28 mouse cellular contexts compared by ENCODE assay signal in genomic region chr3:118991312-118991711, GRCm38 (mm10).
DNase-seq lines count a peak whose midpoint lies in the region; ATAC-seq and TF ChIP-seq lines count a peak whose summit lies in the region.
"Had no signal": no experiment of that assay in that cellular context is flagged by ENCODE, and none has a peak within 500 bp of the region (broad histone marks: within the 10 kb centered on the region; RNA-seq: fewer than 3 reads in every experiment).

No protein-coding gene starts in this region.

- peak; percentile 4 for DNase-seq in adrenal gland, postnatal 10 days
- DNase-seq in adrenal gland, postnatal 25 days = no peak
- no peak for DNase-seq in liver, adult 2 months (ENCODE audit: extremely low read depth, low read depth, low spot score)
- peak; percentile 3 for DNase-seq in right cerebral cortex, postnatal 4 days
- DNase-seq in right cerebral cortex, adult 2 months (ENCODE audit: low spot score in 2 of 2) = no peak
- no peak for DNase-seq in thymus, postnatal 0 days (ENCODE audit: low spot score)
- no peak for DNase-seq in Muller cell, postnatal 12 days (ENCODE audit: inconsistent ontology term)
- DNase-seq: cerebellum, adult 8-10 months; heart, adult 2 months; heart, postnatal 4 days; kidney, postnatal 14 days; lung, postnatal 4 days; right cerebral cortex, postnatal 25 days; spleen, adult 18-20 months; thymus, adult 18-20 months; thymus, postnatal 4 days had no signal

- H3K27me3 ChIP-seq in liver, adult 2 months (ENCODE audit: control insufficient read depth, insufficient read depth, low read length) = no peaks in the 10 kb centered on the region
- no peaks in the 10 kb centered on the region for H3K27me3 ChIP-seq in liver, embryonic 12.5 days (replicated peaks)
- H3K27me3 ChIP-seq: embryonic facial prominence, embryonic 13.5 days; heart, embryonic 12.5 days; limb, embryonic 12.5 days; liver, embryonic 15.5 days; megakaryocyte, embryonic 14.5 days; midbrain, embryonic 12.5 days; neural tube, embryonic 15.5 days had no signal

- H3K9ac ChIP-seq in liver, adult 2 months (ENCODE audit: low read depth, low read length) = no peak overlapping the region
- H3K9ac ChIP-seq in liver, embryonic 12.5 days = no peak overlapping the region
- H3K9ac ChIP-seq: embryonic facial prominence, embryonic 13.5 days; heart, embryonic 12.5 days; hindbrain, embryonic 14.5 days; limb, embryonic 12.5 days; liver, embryonic 15.5 days; midbrain, embryonic 12.5 days; neural tube, embryonic 15.5 days had no signal

- TF ChIP-seq CTCF in liver, adult 2 months (IDR thresholded peaks at IDR 0.05; ENCODE audit: low read depth, low read length) = 0 out of 2 replicates have a peak, but pooled peaks have one; percentile 4

- H3K36me3 ChIP-seq in liver, adult 2 months (ENCODE audit: control insufficient read depth, insufficient read depth, low read length) = peaks cover 8% of the 10 kb centered on the region
- no peaks in the 10 kb centered on the region for H3K36me3 ChIP-seq in liver, embryonic 12.5 days
- H3K36me3 ChIP-seq: embryonic facial prominence, embryonic 13.5 days; forebrain, embryonic 10.5 days; heart, embryonic 12.5 days; limb, embryonic 12.5 days; liver, embryonic 15.5 days; midbrain, embryonic 12.5 days; neural tube, embryonic 15.5 days had no signal

- no peak overlapping the region for H3K4me2 ChIP-seq in liver, embryonic 12.5 days
- H3K4me2 ChIP-seq: embryonic facial prominence, embryonic 13.5 days; heart, embryonic 12.5 days; hindbrain, embryonic 14.5 days; limb, embryonic 12.5 days; liver, embryonic 15.5 days; midbrain, embryonic 12.5 days; neural tube, embryonic 15.5 days had no signal

- H3K4me1 ChIP-seq in liver, adult 2 months (ENCODE audit: control insufficient read depth, insufficient read depth, low read length) = no peaks in the 10 kb centered on the region
- H3K4me1 ChIP-seq in liver, embryonic 12.5 days = no peaks in the 10 kb centered on the region
- H3K4me1 ChIP-seq: embryonic facial prominence, embryonic 13.5 days; forebrain, embryonic 10.5 days; heart, embryonic 12.5 days; limb, embryonic 12.5 days; liver, embryonic 15.5 days; megakaryocyte, embryonic 14.5 days; midbrain, embryonic 12.5 days; neural tube, embryonic 15.5 days had no signal

- no peaks in the 10 kb centered on the region for H3K9me3 ChIP-seq in liver, embryonic 12.5 days (replicated peaks)
- H3K9me3 ChIP-seq: embryonic facial prominence, embryonic 13.5 days; forebrain, embryonic 10.5 days; heart, embryonic 12.5 days; limb, embryonic 12.5 days; liver, embryonic 15.5 days; midbrain, embryonic 12.5 days; neural tube, embryonic 15.5 days had no signal

- H3K79me2 ChIP-seq in liver, adult 2 months (ENCODE audit: control insufficient read depth, insufficient read depth, low read length) = no peaks in the 10 kb centered on the region; the same call in 1 of the 2 replicates

- ATAC-seq in liver, embryonic 12.5 days = no peak
- ATAC-seq: forebrain, embryonic 16.5 days; intestine, postnatal 0 days had no signal

- no peak for TF ChIP-seq POLR2A in liver, adult 2 months (IDR thresholded peaks at IDR 0.05; ENCODE audit: extremely low read depth, insufficient read depth, low read length)

- WGBS in liver, adult 2 months = 93% methylated on average over 2 of the region's 2 CpGs
- WGBS in liver, embryonic 12.5 days (ENCODE audit: insufficient replicate concordance) = 76% methylated on average over 2 of the region's 2 CpGs

- no peak overlapping the region for H3K4me3 ChIP-seq in liver, adult 2 months (ENCODE audit: insufficient read depth, low read depth, low read length)
- no peak overlapping the region for H3K4me3 ChIP-seq in liver, embryonic 12.5 days
- H3K4me3 ChIP-seq: embryonic facial prominence, embryonic 13.5 days; forebrain, embryonic 10.5 days; heart, adult 2 months; heart, embryonic 12.5 days; limb, embryonic 12.5 days; liver, embryonic 15.5 days; megakaryocyte, embryonic 14.5 days; midbrain, embryonic 12.5 days; neural tube, embryonic 15.5 days had no signal

- no peak overlapping the region for H3K27ac ChIP-seq in liver, adult 2 months (replicated peaks; ENCODE audit: insufficient read depth, low read depth, low read length)
- H3K27ac ChIP-seq in liver, embryonic 12.5 days = no peak overlapping the region
- H3K27ac ChIP-seq: embryonic facial prominence, embryonic 13.5 days; forebrain, embryonic 10.5 days; heart, adult 2 months; hindbrain, embryonic 14.5 days; limb, embryonic 12.5 days; liver, embryonic 15.5 days; midbrain, embryonic 12.5 days; neural tube, embryonic 15.5 days had no signal

Comparison
In these comparisons a context has a peak if more than half of its experiments do, and no peak if none do; other contexts are left out.
1. DNase-seq: peak in adrenal gland, postnatal 10 days (single experiment) and right cerebral cortex, postnatal 4 days (single experiment); none in adrenal gland, postnatal 25 days (single experiment), liver, adult 2 months (single experiment), right cerebral cortex, adult 2 months (0 of 2), thymus, postnatal 0 days (single experiment) and Muller cell, postnatal 12 days (single experiment).